Mouse (Mus musculus) stomach, postnatal 0 days (tissue): ENCODE data around the gene Clcn6. TPM values are rescaled to one million over a fixed set of nuclear protein-coding genes. Genes with fewer than 3 reads are reported as not detected.

Experiments
- ATAC-seq: fragments of 200-750 bp; cut with Nextera tagmentation; 2 replicates; pipeline ENCODE4 v1.8.0; 2017; ENCODE audit not compliant: low FRiP score, low TSS enrichment
- DNase-seq: peaks from one replicate; pipeline ENCODE4 v3.0.0-alpha.2; 2016; ENCODE audit warnings: low spot score
- H3K27ac ChIP-seq: fragments of 300-500 bp; sonication (generic); replicated peaks from 2 replicates; pipeline ENCODE4 v1.5.1; 2014; ENCODE audit warnings: mild to moderate bottlenecking, control low read depth
- H3K27me3 ChIP-seq: fragments of 300-500 bp; sonication (generic); 2 replicates; pipeline ENCODE4 v1.6.1; 2014; ENCODE audit warnings: low read length; ENCODE audit not compliant: control insufficient read depth, insufficient read depth
- H3K36me3 ChIP-seq: fragments of 300-500 bp; sonication (generic); 2 replicates; pipeline ENCODE4 v1.6.1; 2014; ENCODE audit warnings: low read length, mixed read lengths; ENCODE audit not compliant: control insufficient read depth, insufficient read depth
- H3K4me1 ChIP-seq: fragments of 300-500 bp; sonication (generic); replicated peaks from 2 replicates; pipeline ENCODE4 v1.6.1; 2014; ENCODE audit warnings: antibody characterized with exemption; ENCODE audit not compliant: control insufficient read depth, insufficient read depth
- H3K4me2 ChIP-seq: fragments of 300-500 bp; sonication (generic); replicated peaks from 2 replicates; pipeline ENCODE4 v1.6.1; 2014; ENCODE audit warnings: low read depth, mild to moderate bottlenecking, control low read depth, moderate library complexity
- H3K4me3 ChIP-seq: fragments of 300-500 bp; sonication (generic); 2 replicates; pipeline ENCODE4 v1.5.1; 2014; ENCODE audit warnings: low read depth, low read length, control low read depth
- H3K9ac ChIP-seq: fragments of 300-500 bp; sonication (generic); 2 replicates; pipeline ENCODE4 v1.6.1; 2014; ENCODE audit warnings: mild to moderate bottlenecking, low read length, control low read depth, mixed read lengths
- H3K9me3 ChIP-seq: fragments of 300-500 bp; sonication (generic); 2 replicates; pipeline ENCODE4 v1.6.1; 2016; ENCODE audit warnings: low read length; ENCODE audit not compliant: control insufficient read depth
- CTCF ChIP-seq: IDR thresholded peaks from 2 replicates; pipeline ENCODE4 v1.5.1; 2016; ENCODE audit warnings: antibody characterized with exemption, low read depth, mild to moderate bottlenecking, moderate library complexity
- EP300 ChIP-seq: optimal IDR thresholded peaks from 2 replicates; pipeline ENCODE3; 2016; ENCODE audit warnings: antibody characterized with exemption
- whole genome bisulfite sequencing: fragments of 180-500 bp; shearing (Covaris S2); extraction: QIAGEN DNeasy Blood & Tissue Kit; methylation state at CpG from one replicate; pipeline ENCODE4 v1.1.7; 2014; 5-methylcytosine and 5-hydroxymethylcytosine counted together
- polyA plus RNA-seq: library from polyadenylated mRNA; unstranded; fragments of >200 nt; fragmentation: Nextera tagmentation; extraction: Ambion mirVana; gene quantifications from 2 replicates; pipeline ENCODE4 v1.2.1, GENCODE M21; 2015

The Clcn6 gene
- polyA plus RNA-seq, 1 experiment from 2014 or later: 1.8 TPM

DNA sequence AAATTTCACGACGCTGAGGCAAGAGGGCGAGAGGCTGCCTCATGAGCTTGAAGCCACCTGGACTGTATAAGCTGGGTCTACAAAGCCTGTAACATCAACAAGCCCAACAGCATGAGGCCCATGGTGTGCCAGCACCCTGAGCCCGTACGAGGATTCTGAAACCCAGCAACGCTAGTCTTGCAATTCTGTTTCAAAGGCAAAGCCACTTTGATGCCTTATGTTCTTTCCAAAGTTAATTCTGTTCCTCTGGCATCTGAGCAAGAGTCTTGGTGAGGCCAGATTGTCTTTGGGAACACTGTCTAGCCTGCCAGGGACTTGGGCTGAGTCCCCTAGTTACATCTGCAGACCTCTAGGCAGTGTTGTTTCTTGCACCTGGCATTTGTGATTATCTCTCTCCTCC is 20.4 kb upstream of the Clcn6 start:
- peaks cover 24% of the 10 kb centered on the region; the same call in 1 of the 2 replicates for H3K36me3 ChIP-seq
- WGBS: 91% methylated on average over 6 of the region's 6 CpGs
- ATAC-seq (no peak), DNase-seq (no peak)
- no peak overlapping the region for H3K9ac ChIP-seq
- no peaks in the 10 kb centered on the region for H3K9me3 ChIP-seq
- no peaks in the 10 kb centered on the region for H3K27me3 ChIP-seq
- H3K4me2 ChIP-seq: no peak overlapping the region
- no peaks in the 10 kb centered on the region for H3K4me1 ChIP-seq
- no peak for TF ChIP-seq EP300
- TF ChIP-seq CTCF: no peak
- H3K4me3 ChIP-seq: no peak overlapping the region
- no peak overlapping the region for H3K27ac ChIP-seq

DNA sequence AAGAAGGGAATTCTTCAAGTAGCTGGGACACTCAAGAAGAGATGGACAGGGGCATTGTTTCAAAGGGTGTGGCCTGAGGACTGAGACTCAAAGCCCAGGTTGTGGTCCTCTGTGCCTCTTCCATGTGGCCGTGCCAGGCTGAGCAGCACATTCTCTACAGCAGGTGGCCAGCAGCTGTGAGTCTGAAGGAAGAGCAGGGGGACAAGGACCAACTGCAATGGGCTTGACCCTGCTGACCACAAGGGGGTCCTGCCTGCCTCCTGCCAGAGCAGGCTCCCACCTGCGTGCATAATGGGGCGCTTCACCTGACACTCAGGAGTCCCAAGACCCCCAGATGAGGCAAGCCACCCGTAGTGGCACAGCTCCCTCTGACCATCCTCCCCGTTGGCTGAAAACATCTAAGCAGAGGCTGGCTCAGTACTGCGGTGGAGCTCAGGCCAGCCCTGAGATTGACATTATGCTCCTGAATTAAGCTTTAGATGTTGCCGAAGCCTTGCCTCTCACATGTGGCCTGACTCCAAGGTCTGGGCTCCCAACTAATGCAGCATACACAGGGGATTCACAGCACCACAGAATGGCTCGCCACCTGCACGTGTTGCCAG is 19.7 kb upstream of the Clcn6 start:
- WGBS: 85% methylated on average over 9 of the region's 9 CpGs
- Histone ChIP-seq H3K4me3 (no peak overlapping the region), H3K27me3 (no peaks in the 10 kb centered on the region), H3K4me2 (no peak overlapping the region), H3K9me3 (no peaks in the 10 kb centered on the region), H3K4me1 (no peaks in the 10 kb centered on the region), H3K9ac (no peak overlapping the region), H3K36me3 (peaks cover 29% of the 10 kb centered on the region), H3K27ac (no peak overlapping the region)
- TF ChIP-seq EP300 (no peak), CTCF (no peak)
- ATAC-seq (no peak), DNase-seq (no peak)

DNA sequence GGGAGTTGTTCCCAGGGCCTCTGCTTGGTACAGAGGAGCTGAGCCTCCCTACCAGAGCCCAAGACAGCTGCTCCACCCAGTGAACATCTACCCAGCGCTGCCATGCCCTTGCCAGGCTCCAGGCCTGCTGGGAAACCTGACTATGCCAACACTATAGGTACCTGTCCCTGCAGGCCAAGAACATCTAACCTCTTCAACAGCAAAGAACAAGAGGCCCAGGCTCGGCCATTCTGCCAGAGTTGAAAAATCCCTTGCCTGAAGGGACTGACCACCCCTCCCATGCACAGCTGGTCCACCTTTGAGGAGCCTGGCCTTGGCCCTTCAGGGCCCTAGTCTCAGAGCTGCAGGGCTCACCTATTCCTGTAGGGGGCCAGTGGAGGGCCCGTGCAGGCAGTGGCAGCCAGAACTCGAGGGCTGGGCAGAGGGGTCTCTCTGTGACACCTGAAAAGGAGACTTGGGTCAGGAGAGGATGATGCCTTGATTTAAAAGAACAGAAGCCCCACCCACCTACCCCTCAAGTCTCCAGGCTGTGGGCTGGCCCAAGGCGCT is 19.1 kb upstream of the Clcn6 start:
- Histone ChIP-seq H3K27me3 (no peaks in the 10 kb centered on the region), H3K9me3 (no peaks in the 10 kb centered on the region), H3K36me3 (peaks cover 33% of the 10 kb centered on the region), H3K4me1 (no peaks in the 10 kb centered on the region), H3K9ac (no peak overlapping the region), H3K4me2 (no peak overlapping the region), H3K4me3 (no peak overlapping the region), H3K27ac (no peak overlapping the region)
- TF ChIP-seq CTCF (peak; percentile 43), EP300 (no peak)
- 63% methylated on average over 5 of the region's 5 CpGs for WGBS
- ATAC-seq: no peak
- DNase-seq: no peak

DNA sequence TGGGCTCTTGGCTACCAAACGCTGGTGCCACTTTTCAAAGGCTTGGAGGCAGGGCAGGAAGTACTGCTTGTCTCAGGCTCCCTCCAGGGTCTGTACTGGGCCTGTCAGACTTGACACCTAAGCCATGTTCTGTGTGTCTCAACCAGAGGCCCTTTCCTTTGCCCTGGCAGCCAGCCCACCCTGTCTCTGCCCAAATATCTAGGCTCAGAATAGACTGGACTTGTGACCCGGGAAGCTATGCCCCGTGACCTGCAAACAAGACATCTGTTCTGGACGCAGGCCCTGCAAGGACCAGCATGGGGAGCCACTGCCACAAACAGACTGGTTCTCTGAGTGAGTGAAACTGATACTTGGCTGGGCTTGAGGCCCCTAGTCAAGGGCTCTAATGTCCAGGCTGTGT is 18.2 kb upstream of the Clcn6 start:
- TF ChIP-seq CTCF (no peak), EP300 (no peak)
- H3K9ac ChIP-seq: no peak overlapping the region

DNA sequence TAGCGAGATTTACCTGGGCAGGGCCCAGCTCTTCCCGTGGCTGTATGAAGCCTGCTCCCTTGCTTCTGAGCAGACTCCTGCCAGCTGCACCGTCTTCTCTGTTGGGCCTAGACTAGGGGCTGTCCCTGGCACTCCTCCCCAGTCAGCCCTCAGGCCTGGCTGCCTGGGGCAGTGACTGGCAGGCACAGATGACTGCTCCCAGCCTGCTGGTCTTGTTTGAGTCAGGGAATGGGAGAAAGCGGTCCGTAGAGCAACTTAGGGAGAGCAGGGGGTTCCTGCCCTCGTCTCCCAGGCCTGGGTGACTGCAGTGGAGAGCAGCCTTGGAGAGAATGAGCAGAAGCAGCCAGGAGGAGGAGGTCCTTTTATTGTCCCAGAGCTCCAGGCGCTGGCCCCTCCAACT is 17.6 kb upstream of the Clcn6 start:
- no peak overlapping the region for H3K27ac ChIP-seq
- 84% methylated on average over 7 of the region's 7 CpGs for WGBS
- H3K9ac ChIP-seq: no peak overlapping the region
- no peak overlapping the region for H3K4me2 ChIP-seq
- no peaks in the 10 kb centered on the region for H3K9me3 ChIP-seq
- H3K4me1 ChIP-seq: no peaks in the 10 kb centered on the region
- no peak for TF ChIP-seq EP300
- H3K27me3 ChIP-seq: no peaks in the 10 kb centered on the region
- H3K36me3 ChIP-seq: peaks cover 40% of the 10 kb centered on the region
- ATAC-seq: no peak
- no peak overlapping the region for H3K4me3 ChIP-seq
- no peak for DNase-seq

More for the DNA sequence above, 18.2 kb upstream of the Clcn6 start:
- no peak overlapping the region for H3K4me2 ChIP-seq
- H3K4me1 ChIP-seq: no peaks in the 10 kb centered on the region
- no peak overlapping the region for H3K27ac ChIP-seq
- H3K9me3 ChIP-seq: no peaks in the 10 kb centered on the region
- H3K27me3 ChIP-seq: no peaks in the 10 kb centered on the region
- peaks cover 34% of the 10 kb centered on the region for H3K36me3 ChIP-seq
- WGBS: 83% methylated on average over 4 of the region's 4 CpGs
- ATAC-seq: no peak
- H3K4me3 ChIP-seq: no peak overlapping the region
- no peak for DNase-seq

DNA sequence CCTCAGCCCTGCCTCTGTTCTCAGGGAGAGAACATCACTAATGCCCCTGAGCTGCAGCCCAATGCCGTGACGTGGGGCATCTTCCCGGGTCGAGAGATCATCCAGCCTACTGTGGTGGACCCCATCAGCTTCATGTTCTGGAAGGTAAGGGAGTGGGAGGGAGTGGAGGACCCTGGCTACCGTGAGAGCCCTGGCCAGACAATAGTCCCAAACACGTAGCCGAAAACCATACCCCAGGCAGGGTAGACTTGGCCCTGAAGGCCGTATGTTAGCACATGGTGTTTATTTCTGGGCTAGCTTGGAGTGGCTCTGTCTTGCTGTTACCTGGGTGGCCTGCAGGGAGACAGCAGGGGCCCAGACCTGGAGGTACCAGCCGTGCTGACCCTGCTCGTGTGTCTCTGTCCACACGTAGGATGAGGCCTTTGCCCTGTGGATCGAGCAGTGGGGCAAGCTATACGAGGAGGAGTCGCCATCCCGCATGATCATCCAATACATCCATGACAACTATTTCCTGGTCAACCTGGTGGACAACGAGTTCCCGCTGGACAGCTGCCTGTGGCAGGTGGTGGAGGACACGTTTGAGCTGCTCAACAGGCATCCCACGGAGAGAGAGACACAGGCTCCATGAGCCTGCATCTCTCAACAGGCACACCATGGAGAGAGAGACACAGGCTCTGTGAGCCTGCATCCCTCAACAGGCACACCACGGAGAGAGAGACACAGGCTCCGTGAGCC is 16.5 kb upstream of the Clcn6 start:
- ATAC-seq: no peak

More for the DNA sequence above, 16.5 kb upstream of the Clcn6 start:
- no peak for DNase-seq
- no peak for TF ChIP-seq CTCF
- TF ChIP-seq EP300: no peak
- Histone ChIP-seq H3K9me3 (no peaks in the 10 kb centered on the region), H3K4me1 (no peaks in the 10 kb centered on the region), H3K9ac (no peak overlapping the region), H3K4me2 (no peak overlapping the region), H3K27ac (no peak overlapping the region), H3K4me3 (no peak overlapping the region), H3K27me3 (no peaks in the 10 kb centered on the region), H3K36me3 (peaks cover 42% of the 10 kb centered on the region)
- 91% methylated on average over 21 of the region's 21 CpGs for WGBS
